Mouse (Mus musculus) cortical plate, adult 2 months (tissue): ENCODE measurements at regions not wholly inside any gene's neighbourhood (a gene's known extent, or its start where the extent isn't known, plus 50 kb on each side); places are given as distances from the start of the nearest gene placed in this dataset.

Source experiments
- CTCF ChIP-seq: fragments of 200-500 bp; IDR thresholded peaks from 2 replicates; pipeline ENCODE4 v1.5.1; 2011; ENCODE audit warnings: mild to moderate bottlenecking, control low read depth, low read length; ENCODE audit not compliant: insufficient read depth; ENCODE audit errors: extremely low read depth
- POLR2A ChIP-seq: fragments of 200-500 bp; IDR thresholded peaks from 2 replicates; pipeline ENCODE4 v1.6.1; 2011; ENCODE audit warnings: mild to moderate bottlenecking, low read length, control low read depth; ENCODE audit not compliant: insufficient read depth; ENCODE audit errors: extremely low read depth

- TF ChIP-seq CTCF (no peak), POLR2A (no peak)
Observed at GRCm38 (mm10) chr4:95402273-95402672, 155.0 kb upstream of the Fggy start.
